Mouse (Mus musculus) gonadal fat pad, adult 2 months (tissue): ENCODE data around the gene Eef2kmt. TPM values are rescaled to one million over a fixed set of nuclear protein-coding genes. Genes with fewer than 3 reads are reported as not detected.

Source experiments
- DNase-seq: peaks from one replicate; pipeline ENCODE4 v3.0.0-alpha.2; 2012; ENCODE audit warnings: low read depth
- polyA plus RNA-seq: library from polyadenylated mRNA; depleted of rRNA; stranded (reverse); fragments of >200 nt; gene quantifications from 2 replicates; pipeline ENCODE4 v1.2.3, GENCODE M21; 2012; rRNA removed

The Eef2kmt gene
- polyA plus RNA-seq, 1 experiment = 80.6 TPM

DNA sequence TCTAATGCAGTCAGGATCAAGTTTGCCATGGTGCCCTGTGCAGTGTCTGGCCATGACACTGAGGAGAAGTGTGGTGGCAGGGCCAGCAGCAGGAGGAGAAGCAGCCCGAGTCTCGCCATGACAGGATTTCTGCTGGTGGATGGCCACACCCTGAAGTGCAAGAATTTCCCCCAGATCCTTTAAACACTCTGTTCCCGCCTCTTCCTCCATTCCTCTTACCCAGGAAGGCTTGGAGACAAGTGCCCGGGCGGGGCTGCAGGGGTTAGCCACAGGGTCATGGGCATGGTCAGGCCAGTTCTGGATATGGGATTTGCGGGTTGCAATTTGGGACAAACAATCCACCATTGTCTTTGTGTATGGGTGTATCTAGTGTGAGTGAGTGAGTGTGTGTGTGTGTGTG lies 33.6 kb downstream of the Eef2kmt start, which contains the start of gene AU021092:
Gene AU021092, minus strand, starts transcription at position 160 of the 400 bp plus-strand sequence.
- DNase-seq = no peak

DNA sequence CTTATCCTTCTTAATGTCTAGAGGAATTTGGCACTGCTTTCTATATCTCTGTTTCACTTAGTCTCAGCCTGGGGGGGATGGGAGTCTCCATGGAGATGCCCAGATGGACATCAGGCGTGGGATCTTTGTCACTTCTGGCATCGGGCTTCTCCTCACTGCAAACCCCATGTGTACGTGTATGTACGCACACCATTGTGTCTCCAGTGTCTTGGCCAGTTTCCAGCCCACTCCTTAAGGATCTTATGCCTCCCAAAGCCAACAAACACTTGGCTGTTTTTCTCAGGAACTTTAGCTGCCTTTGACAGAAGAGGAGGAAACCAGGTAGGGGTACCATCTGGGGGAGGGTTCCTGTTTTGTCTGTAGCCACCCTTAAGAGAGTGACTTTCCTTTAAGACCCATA lies 34.4 kb downstream of the Eef2kmt start:
- no peak for DNase-seq

DNA sequence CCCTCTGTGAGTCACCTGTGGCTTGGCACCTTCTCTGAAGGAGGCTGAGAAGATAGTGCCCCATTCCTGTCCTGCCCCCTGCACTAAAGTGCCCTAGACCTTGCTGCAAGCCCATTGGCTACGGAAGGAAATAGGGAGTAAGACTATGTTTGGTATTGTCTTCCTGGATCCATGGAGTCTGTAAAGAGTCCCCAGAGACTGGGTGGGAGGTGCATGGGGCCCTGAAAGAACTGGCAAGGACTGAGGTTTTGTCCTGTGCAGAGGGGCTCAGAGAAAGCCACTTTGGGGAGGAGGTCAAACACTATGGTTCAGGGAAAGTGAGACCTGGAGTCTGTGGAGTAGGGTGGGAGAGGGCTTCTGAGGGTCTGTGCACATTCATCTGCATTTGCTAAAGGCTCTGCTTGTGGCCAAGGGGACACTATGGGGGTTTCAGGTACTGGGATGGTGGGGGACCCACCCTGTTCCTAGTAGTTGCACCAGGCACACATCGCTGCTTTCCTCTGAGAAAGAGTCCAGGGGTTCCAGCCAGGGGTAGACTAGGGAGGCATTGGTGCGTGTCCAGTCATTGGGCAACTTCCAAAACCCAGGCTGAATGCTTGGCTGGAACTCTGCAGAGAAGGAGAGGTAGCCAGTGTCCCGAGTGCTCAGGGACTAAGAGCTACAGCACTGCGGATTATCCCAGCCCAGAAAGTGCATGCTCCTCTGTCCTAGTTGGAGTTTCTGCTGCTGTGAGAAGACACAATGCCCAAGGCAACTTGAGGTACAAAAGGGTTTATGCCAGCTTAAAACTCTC lies 38.2 kb downstream of the Eef2kmt start:
- no peak for DNase-seq

DNA sequence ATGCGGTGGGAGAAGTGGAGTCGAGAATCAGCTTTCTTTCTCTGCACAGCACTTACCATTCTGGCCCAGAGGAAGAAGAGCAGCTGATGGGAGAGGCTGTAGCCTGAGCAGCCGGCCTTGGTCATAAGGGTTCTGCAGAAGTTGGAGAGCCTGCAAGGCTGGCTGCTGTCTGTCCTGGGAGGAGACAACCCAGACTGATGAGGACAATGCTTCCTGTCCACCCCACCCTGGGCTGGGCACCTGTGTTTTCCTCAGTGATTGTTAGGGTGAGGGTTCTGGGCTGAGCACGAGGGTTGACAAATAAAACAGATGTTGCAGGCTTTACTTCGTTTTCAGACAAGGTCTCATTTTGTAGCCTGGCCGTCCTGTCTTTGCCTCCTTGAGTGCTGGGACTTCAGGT lies 39.1 kb downstream of the Eef2kmt start:
- DNase-seq = no peak

DNA sequence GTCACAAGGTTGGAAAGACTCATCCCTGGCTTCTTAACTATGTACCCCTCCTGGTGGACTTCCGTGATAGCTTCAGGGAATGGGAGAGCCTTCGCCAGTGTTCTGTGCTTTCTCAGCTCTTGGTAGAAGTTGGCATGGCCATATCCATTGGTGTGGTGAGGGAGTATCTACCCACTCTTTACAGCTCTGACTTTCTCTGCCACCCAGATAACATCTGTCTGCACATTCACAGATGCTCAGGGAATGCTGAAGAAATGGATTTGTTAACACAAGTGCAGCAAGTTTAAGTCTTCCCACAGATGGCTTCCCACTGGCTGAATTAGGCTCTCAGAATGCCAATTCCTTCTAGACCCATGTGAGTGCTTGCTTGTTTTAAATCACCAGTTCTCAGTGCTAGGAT lies 41.7 kb downstream of the Eef2kmt start:
- DNase-seq = no peak

DNA sequence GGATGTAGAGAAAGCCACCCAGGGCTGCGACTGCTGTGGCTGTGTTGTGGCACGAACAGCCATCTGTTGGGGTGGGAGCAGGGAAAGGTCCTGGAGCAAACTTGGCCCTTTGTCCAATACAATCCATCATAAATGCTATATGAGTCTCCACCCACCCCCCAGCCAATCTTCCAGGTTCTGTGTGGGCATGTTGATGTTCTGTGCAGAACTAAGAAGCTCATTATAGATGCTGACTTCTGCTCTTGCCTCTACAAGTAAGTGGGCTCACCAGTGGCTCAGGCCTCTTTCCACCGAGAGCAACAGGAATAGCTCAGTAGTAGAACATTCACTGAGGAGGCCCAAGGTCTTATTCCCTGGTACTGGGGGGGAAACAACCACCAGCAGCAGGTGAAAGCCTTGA lies 43.6 kb downstream of the Eef2kmt start:
- no peak for DNase-seq

DNA sequence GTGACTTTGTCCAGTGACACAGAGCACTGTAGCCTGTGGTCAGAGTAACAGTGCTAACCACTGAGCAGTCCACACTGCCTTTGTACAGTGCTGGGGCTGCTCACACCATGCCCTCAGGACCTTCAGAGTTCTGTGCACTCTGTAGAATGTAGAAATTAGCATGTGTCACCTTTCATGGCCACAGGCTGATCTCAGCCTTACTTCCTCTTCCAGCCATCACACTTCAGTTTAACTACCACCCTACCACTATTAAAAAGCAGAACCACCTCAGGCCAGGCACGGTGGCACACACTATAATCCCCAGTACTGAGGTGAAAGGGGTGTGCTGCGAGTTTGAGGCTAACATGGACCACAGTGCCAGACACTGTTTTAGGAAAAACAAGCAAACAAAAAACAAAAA lies 45.4 kb downstream of the Eef2kmt start:
- DNase-seq = no peak

DNA sequence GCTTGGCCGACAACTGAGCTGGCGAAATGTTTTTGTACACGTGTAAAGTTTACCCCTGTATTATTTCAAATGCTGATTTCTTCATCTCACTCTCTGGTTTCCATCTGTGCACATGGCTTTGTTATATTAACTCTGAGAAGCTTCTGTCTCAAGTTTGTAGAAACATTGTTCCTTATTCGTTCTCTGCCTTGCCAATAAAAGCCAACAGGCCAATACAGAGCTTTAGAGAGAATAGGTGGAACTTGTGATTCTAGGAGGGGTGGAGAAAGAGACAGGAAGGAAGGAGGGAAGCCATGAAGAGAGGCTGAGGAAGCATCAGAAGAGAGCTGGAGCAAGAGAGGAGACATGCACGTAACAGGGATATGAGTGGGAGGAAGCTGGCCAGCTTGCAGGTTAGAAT lies 49.7 kb downstream of the Eef2kmt start:
- DNase-seq = no peak

DNA sequence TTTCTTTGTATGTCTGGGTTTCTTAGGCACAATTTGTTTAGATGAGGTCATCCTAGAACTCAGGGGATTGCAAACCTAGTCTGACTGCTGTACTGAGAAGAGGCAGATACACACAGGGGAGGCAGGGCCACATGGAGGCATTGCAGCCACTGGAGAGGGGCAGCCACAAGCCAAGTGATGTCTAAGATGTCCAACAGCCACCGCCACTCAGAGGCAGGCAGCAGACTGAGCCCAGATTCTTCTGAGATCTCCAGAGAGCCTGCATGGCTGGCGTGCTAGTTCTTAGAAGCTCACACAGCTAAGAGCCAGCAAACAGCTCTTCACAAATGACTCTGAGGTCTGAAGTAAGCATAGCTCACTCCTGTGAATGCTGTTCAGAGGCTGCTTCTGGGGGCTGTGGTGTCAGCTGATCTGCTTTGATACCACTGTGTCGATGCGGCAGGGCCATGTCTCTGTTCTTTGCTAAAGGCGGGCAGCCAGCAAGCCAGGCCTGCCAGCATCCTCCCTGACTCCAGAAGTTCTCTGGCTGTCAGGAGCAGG lies 50.3 kb downstream of the Eef2kmt start:
- DNase-seq = no peak

DNA sequence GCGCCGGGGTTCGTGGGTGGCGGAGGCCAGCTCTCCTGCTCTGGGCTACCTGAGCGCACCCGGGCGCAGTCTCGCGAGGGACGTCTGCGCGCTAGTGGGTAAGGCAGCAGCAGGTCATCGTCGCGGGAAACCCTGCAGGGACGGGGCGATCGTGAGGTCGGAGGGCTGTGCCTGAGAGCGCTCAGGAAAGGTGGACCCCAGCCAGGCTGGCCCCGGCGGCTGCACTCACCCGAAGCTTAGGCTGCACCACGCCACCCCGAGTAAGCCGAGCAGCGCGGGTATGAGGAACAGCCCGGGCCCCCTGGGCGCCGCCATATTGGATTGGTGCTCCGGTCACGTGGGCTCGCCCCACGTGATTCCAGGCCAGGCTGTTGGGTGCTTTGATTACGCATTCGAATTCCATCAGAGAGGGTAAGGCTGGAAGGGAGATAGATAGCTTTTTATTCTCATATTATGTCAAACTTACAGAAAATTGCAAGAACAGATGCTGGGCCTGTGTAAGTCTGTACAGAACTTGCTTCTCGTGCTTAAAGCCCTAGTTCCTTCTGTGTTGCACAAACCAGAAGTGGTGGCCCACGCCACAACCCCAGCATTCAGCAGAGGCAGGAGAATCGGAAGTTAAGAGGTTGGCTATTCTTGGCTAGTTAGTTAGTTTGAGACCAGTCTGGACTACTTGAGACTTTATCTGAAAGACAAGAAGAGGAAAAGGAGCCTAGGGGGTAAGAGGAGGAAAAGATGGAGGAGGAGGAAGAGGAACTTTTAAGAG lies 51.9 kb downstream of the Eef2kmt start, which contains the start of gene Nagpa:
Gene Nagpa, minus strand, starts transcription at position 345 of the 766 bp plus-strand sequence.
- peak; percentile 22 for DNase-seq

DNA sequence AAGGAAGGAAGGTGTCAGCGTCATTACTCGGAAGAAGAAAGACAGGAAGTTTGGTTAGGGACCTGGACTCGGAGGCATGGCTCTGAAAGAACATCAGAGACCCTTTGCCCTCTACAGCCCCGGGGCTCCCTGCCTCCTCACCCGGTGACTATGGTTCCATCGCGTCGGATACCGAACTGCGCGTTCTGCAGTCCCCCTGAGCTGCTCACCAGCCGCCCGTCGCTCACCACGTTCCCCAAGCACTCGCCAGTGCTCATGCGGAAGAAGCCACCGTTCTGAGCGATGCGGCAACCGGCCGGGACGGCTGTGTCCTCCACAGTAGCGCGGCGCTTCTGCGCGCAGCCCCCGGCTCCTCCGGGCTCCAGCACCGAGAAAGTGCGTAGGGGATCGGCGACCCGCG lies 52.6 kb downstream of the Eef2kmt start:
- no peak for DNase-seq

DNA sequence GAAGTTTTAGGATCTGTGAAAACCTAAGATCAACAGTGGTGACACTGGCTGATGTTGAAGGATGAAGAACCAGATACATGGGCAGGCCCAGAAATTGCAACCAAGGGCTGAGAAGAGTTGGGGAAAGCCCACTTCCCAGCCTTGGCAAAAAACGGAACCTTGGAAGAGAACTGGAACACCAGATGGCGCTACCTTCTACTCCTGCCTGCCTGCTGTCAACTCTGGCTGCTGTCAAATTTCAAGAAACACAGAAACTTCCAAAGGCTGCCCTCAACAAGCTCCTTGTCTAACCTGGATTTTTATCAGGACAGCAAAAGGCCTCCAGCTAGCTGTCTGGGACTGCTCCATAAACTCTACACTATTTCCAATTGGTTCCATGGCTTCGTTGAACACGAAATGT lies 53.1 kb downstream of the Eef2kmt start:
- no peak for DNase-seq

DNA sequence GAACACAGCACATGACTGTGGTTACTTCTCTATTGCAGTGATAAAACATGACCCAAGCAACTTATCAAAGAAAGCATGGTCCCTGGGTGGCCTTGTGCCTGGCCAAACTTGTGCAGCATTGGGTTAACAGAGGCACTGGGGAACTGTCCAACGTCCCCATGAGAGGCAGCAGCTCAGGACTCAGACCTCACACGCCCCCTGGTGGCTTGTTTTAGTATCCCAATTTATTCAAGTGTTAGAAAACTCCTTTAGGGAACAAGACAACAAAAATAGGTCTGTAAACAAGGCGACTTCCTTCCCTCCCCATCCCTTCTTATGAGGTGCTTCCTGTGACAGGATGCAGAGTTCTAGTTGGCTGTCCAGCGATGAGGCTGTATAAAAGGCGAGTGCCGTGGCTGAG lies 60.7 kb downstream of the Eef2kmt start:
- no peak for DNase-seq

Other genes starting within 250 kb of the Eef2kmt start
- gene Smim22, start 248.7 kb downstream of the Eef2kmt start, polyA plus RNA-seq = 73.8 and 89.8 TPM in 2 replicates
- 161 and 182 TPM in 2 replicates for gene Rogdi, start 242.4 kb downstream of the Eef2kmt start, polyA plus RNA-seq
- 68.0 and 80.6 TPM in 2 replicates for gene Glyr1, start 206.1 kb downstream of the Eef2kmt start, polyA plus RNA-seq
- 32.0 and 38.2 TPM in 2 replicates for gene Ubn1, start 205.9 kb downstream of the Eef2kmt start, polyA plus RNA-seq
- gene Ppl, start 123.6 kb downstream of the Eef2kmt start, polyA plus RNA-seq = 4.3 and 9.2 TPM in 2 replicates
- 0.68 and 0.74 TPM in 2 replicates for gene Sec14l5, start 108.9 kb downstream of the Eef2kmt start, polyA plus RNA-seq
- gene Nagpa, start 52.0 kb downstream of the Eef2kmt start, polyA plus RNA-seq = 27.7 and 28.6 TPM in 2 replicates
- 13.1 and 15.2 TPM in 2 replicates for gene AU021092, start 33.7 kb downstream of the Eef2kmt start, polyA plus RNA-seq
- gene Alg1, start 22.4 kb downstream of the Eef2kmt start, polyA plus RNA-seq = 59.8 and 67.9 TPM in 2 replicates